In the genomic region with DNA sequence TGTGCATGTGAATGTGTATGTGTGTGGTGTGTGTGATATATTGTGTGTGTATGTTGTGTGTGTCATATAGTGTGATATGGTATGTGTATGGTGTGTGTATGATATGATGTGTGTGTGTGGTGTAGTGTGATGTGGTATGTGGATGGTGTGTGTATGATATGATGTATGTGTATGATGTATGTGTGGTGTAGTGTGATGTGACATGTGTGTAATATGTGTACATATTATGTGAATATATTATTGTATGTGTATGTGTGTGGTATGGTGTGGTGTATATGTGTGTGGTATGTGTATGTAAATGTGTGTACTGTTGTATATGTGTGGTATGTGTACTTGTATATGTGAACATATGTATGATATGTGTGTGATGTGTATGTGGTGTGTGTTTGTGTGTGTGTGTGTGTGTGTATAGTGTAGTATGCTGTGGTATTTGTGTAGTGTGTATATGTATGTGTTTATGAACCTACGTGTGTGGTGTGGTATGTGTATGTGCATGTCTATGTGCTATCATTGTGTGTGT, we compare ENCODE assay signal across 16 mouse cellular contexts.
A peak's percentile ranks its signal among the peaks of the same experiment; 100 is the strongest.
DNase-seq lines count a peak whose midpoint lies in the region; ATAC-seq and TF ChIP-seq lines count a peak whose summit lies in the region.
"Had no signal": no experiment of that assay in that cellular context is flagged by ENCODE, and none has a peak within 500 bp of the region (broad histone marks: within the 10 kb centered on the region; RNA-seq: fewer than 3 reads in every experiment).

No protein-coding gene starts in this region.

- H3K27me3 ChIP-seq in hindbrain, embryonic 14.5 days (ENCODE audit: control insufficient read depth, insufficient read depth, low read length) = no peaks in the 10 kb centered on the region
- no peaks in the 10 kb centered on the region for H3K27me3 ChIP-seq in hindbrain, embryonic 12.5 days
- no peaks in the 10 kb centered on the region for H3K27me3 ChIP-seq in midbrain, embryonic 14.5 days (ENCODE audit: control insufficient read depth, insufficient read depth, low read length)
- H3K27me3 ChIP-seq in midbrain, embryonic 10.5 days (ENCODE audit: low read depth, poor library complexity, severe bottlenecking) = no peaks in the 10 kb centered on the region
- no peaks in the 10 kb centered on the region for H3K27me3 ChIP-seq in hindbrain, embryonic 16.5 days (replicated peaks; ENCODE audit: control insufficient read depth, insufficient read depth, low read length)
- H3K27me3 ChIP-seq in midbrain, postnatal 0 days (ENCODE audit: insufficient read depth, low read length) = no peaks in the 10 kb centered on the region
- H3K27me3 ChIP-seq in cerebellum, adult 2 months (ENCODE audit: control insufficient read depth, insufficient read depth, low read length) = no peaks in the 10 kb centered on the region
- H3K27me3 ChIP-seq: embryonic facial prominence, embryonic 15.5 days; kidney, embryonic 15.5 days had no signal

- no peaks in the 10 kb centered on the region for H3K9me3 ChIP-seq in hindbrain, embryonic 14.5 days (ENCODE audit: control insufficient read depth, low read length)
- H3K9me3 ChIP-seq in hindbrain, embryonic 12.5 days (replicated peaks) = no peaks in the 10 kb centered on the region
- no peaks in the 10 kb centered on the region for H3K9me3 ChIP-seq in midbrain, embryonic 14.5 days (ENCODE audit: control insufficient read depth, low read length)
- no peaks in the 10 kb centered on the region for H3K9me3 ChIP-seq in midbrain, embryonic 10.5 days (replicated peaks)
- H3K9me3 ChIP-seq in hindbrain, embryonic 16.5 days (ENCODE audit: control insufficient read depth, low read length) = no peaks in the 10 kb centered on the region
- no peaks in the 10 kb centered on the region for H3K9me3 ChIP-seq in midbrain, postnatal 0 days (ENCODE audit: low read length)
- H3K9me3 ChIP-seq: embryonic facial prominence, embryonic 15.5 days; kidney, embryonic 15.5 days had no signal

- H3K36me3 ChIP-seq in hindbrain, embryonic 14.5 days (replicated peaks; ENCODE audit: control insufficient read depth, insufficient read depth) = no peaks in the 10 kb centered on the region
- H3K36me3 ChIP-seq in hindbrain, embryonic 12.5 days = no peaks in the 10 kb centered on the region
- no peaks in the 10 kb centered on the region for H3K36me3 ChIP-seq in midbrain, embryonic 14.5 days (ENCODE audit: control insufficient read depth, insufficient read depth, low read length)
- H3K36me3 ChIP-seq in midbrain, embryonic 10.5 days = no peaks in the 10 kb centered on the region
- no peaks in the 10 kb centered on the region for H3K36me3 ChIP-seq in hindbrain, embryonic 16.5 days (ENCODE audit: control insufficient read depth, insufficient read depth, low read length)
- no peaks in the 10 kb centered on the region for H3K36me3 ChIP-seq in midbrain, postnatal 0 days (ENCODE audit: insufficient read depth, low read length)
- H3K36me3 ChIP-seq: embryonic facial prominence, embryonic 15.5 days; kidney, embryonic 15.5 days had no signal

- H3K4me3 ChIP-seq in hindbrain, embryonic 14.5 days (replicated peaks; ENCODE audit: low read length) = no peak overlapping the region
- no peak overlapping the region for H3K4me3 ChIP-seq in hindbrain, embryonic 12.5 days
- no peak overlapping the region for H3K4me3 ChIP-seq in midbrain, embryonic 14.5 days (replicated peaks; ENCODE audit: low read depth, low read length)
- no peak overlapping the region for H3K4me3 ChIP-seq in midbrain, embryonic 10.5 days
- H3K4me3 ChIP-seq in hindbrain, embryonic 16.5 days (ENCODE audit: low read length) = no peak overlapping the region
- no peak overlapping the region for H3K4me3 ChIP-seq in midbrain, postnatal 0 days (ENCODE audit: low read depth, low read length)
- H3K4me3 ChIP-seq in cerebellum, adult 2 months (replicated peaks; ENCODE audit: insufficient read depth, low read depth, low read length) = no peak overlapping the region
- H3K4me3 ChIP-seq: embryonic facial prominence, embryonic 15.5 days; kidney, embryonic 15.5 days had no signal

- peak; percentile 37; the same call in 1 of the 2 replicates for ATAC-seq in hindbrain, embryonic 14.5 days (ENCODE audit: low FRiP score)
- ATAC-seq in hindbrain, embryonic 12.5 days (ENCODE audit: low FRiP score) = no peak
- peak; percentile 42 for ATAC-seq in midbrain, embryonic 14.5 days (ENCODE audit: low FRiP score, low TSS enrichment)
- 0 out of 2 replicates have a peak, but pooled peaks have one; percentile 17 for ATAC-seq in hindbrain, embryonic 16.5 days
- 0 out of 2 replicates have a peak, but pooled peaks have one; percentile 54 for ATAC-seq in midbrain, postnatal 0 days (ENCODE audit: low FRiP score)
- ATAC-seq: forebrain, embryonic 14.5 days; intestine, embryonic 16.5 days; lung, postnatal 0 days had no signal

- H3K9ac ChIP-seq in hindbrain, embryonic 14.5 days = no peak overlapping the region
- H3K9ac ChIP-seq in hindbrain, embryonic 12.5 days = no peak overlapping the region
- no peak overlapping the region for H3K9ac ChIP-seq in midbrain, embryonic 14.5 days (replicated peaks; ENCODE audit: low read length)
- H3K9ac ChIP-seq in hindbrain, embryonic 16.5 days (ENCODE audit: low read depth, low read length) = no peak overlapping the region
- no peak overlapping the region for H3K9ac ChIP-seq in midbrain, postnatal 0 days (replicated peaks; ENCODE audit: low read length, poor library complexity, severe bottlenecking)
- H3K9ac ChIP-seq: embryonic facial prominence, embryonic 15.5 days; kidney, embryonic 15.5 days had no signal

- DNase-seq in hindbrain, embryonic 14.5 days (ENCODE audit: low spot score) = no peak
- DNase-seq in midbrain, embryonic 14.5 days = no peak
- no peak for DNase-seq in midbrain, embryonic 10.5 days (ENCODE audit: low spot score)
- no peak for DNase-seq in midbrain, postnatal 0 days (ENCODE audit: low spot score)
- no peak for DNase-seq in cerebellum, adult 2 months
- DNase-seq: adrenal gland, adult 8-10 months; cerebellum, adult 9-10 months; gastrocnemius, postnatal 36 days; retina, postnatal 1 day had no signal

- no peak overlapping the region for H3K4me2 ChIP-seq in hindbrain, embryonic 14.5 days (replicated peaks)
- H3K4me2 ChIP-seq in hindbrain, embryonic 12.5 days (replicated peaks) = no peak overlapping the region
- H3K4me2 ChIP-seq in midbrain, embryonic 14.5 days (ENCODE audit: low read length) = no peak overlapping the region
- H3K4me2 ChIP-seq in hindbrain, embryonic 16.5 days (ENCODE audit: low read length) = no peak overlapping the region
- no peak overlapping the region for H3K4me2 ChIP-seq in midbrain, postnatal 0 days (ENCODE audit: low read depth, low read length, poor library complexity, severe bottlenecking)
- H3K4me2 ChIP-seq: embryonic facial prominence, embryonic 15.5 days; kidney, embryonic 15.5 days had no signal

- no peak overlapping the region for H3K27ac ChIP-seq in hindbrain, embryonic 14.5 days
- no peak overlapping the region for H3K27ac ChIP-seq in hindbrain, embryonic 12.5 days
- no peak overlapping the region for H3K27ac ChIP-seq in midbrain, embryonic 14.5 days (replicated peaks; ENCODE audit: low read depth, low read length)
- H3K27ac ChIP-seq in midbrain, embryonic 10.5 days (replicated peaks) = no peak overlapping the region
- no peak overlapping the region for H3K27ac ChIP-seq in hindbrain, embryonic 16.5 days (ENCODE audit: low read depth, low read length)
- no peak overlapping the region for H3K27ac ChIP-seq in midbrain, postnatal 0 days (ENCODE audit: low read depth, low read length)
- no peak overlapping the region for H3K27ac ChIP-seq in cerebellum, adult 2 months (ENCODE audit: insufficient read depth, low read length)
- H3K27ac ChIP-seq: embryonic facial prominence, embryonic 15.5 days; kidney, embryonic 15.5 days had no signal

- 91% methylated on average over 1 of the region's 1 CpGs for WGBS in hindbrain, embryonic 14.5 days
- 93% methylated on average over 1 of the region's 1 CpGs for WGBS in hindbrain, embryonic 12.5 days
- WGBS in midbrain, embryonic 14.5 days = 97% methylated on average over 1 of the region's 1 CpGs
- WGBS in midbrain, embryonic 10.5 days = 96% methylated on average over 1 of the region's 1 CpGs
- 100% methylated on average over 1 of the region's 1 CpGs for WGBS in hindbrain, embryonic 16.5 days
- WGBS in midbrain, postnatal 0 days = 96% methylated on average over 1 of the region's 1 CpGs
- WGBS in cerebellum, adult 2 months = 95% methylated on average over 1 of the region's 1 CpGs

- no peak for TF ChIP-seq POLR2A in cerebellum, adult 2 months (IDR thresholded peaks at IDR 0.05; ENCODE audit: borderline replicate concordance, insufficient read depth, low read length)

- TF ChIP-seq CTCF in midbrain, postnatal 0 days (IDR thresholded peaks at IDR 0.05) = no peak
- TF ChIP-seq CTCF in cerebellum, adult 2 months (IDR thresholded peaks at IDR 0.05; ENCODE audit: borderline replicate concordance, insufficient read depth, low read depth, low read length) = no peak

- no peaks in the 10 kb centered on the region for H3K4me1 ChIP-seq in hindbrain, embryonic 14.5 days (replicated peaks; ENCODE audit: control insufficient read depth, insufficient read depth, low read length)
- no peaks in the 10 kb centered on the region for H3K4me1 ChIP-seq in hindbrain, embryonic 12.5 days
- H3K4me1 ChIP-seq in midbrain, embryonic 14.5 days (ENCODE audit: control insufficient read depth, insufficient read depth, low read length) = no peaks in the 10 kb centered on the region
- no peaks in the 10 kb centered on the region for H3K4me1 ChIP-seq in midbrain, embryonic 10.5 days
- H3K4me1 ChIP-seq in hindbrain, embryonic 16.5 days (ENCODE audit: control insufficient read depth, insufficient read depth, low read depth, low read length) = no peaks in the 10 kb centered on the region
- H3K4me1 ChIP-seq in midbrain, postnatal 0 days (ENCODE audit: insufficient read depth, low read length) = no peaks in the 10 kb centered on the region
- no peaks in the 10 kb centered on the region for H3K4me1 ChIP-seq in cerebellum, adult 2 months (ENCODE audit: control insufficient read depth, insufficient read depth, low read length)
- H3K4me1 ChIP-seq: embryonic facial prominence, embryonic 15.5 days; kidney, embryonic 15.5 days had no signal
